ENCODE assay signal across 9 mouse cellular contexts in the genomic region with DNA sequence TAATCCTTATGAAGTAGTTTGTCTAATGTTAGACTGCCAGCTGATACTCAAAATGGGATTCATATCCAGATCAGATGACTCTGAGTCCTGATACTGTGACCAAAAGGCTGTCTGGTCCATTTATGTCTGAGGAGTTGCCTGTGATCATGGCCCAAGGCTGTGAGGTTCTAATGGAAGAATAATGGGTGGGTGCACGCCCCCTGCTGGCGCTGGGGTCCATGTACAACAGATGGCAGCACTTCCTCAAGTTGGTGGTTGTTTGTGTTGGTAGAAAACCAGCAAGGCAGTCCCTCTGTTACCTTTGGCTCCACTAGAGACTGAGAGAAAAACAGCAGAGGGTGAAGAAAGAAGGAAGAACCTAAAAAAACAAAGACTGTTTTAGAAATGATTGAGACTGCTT.
DNase-seq lines count a peak whose midpoint lies in the region; ATAC-seq and TF ChIP-seq lines count a peak whose summit lies in the region.
"Had no signal": no experiment of that assay in that cellular context is flagged by ENCODE, and none has a peak within 500 bp of the region (broad histone marks: within the 10 kb centered on the region; RNA-seq: fewer than 3 reads in every experiment).

No protein-coding gene starts in this region.

- no peak overlapping the region for H3K9ac ChIP-seq in hindbrain, embryonic 11.5 days (ENCODE audit: low read depth, low read length)
- no peak overlapping the region for H3K9ac ChIP-seq in hindbrain, embryonic 12.5 days
- H3K9ac ChIP-seq in forebrain, postnatal 0 days = no peak overlapping the region
- no peak overlapping the region for H3K9ac ChIP-seq in kidney, postnatal 0 days (ENCODE audit: low read depth, low read length)
- no peak overlapping the region for H3K9ac ChIP-seq in stomach, postnatal 0 days (ENCODE audit: low read length)
- H3K9ac ChIP-seq: liver, embryonic 13.5 days had no signal

- peaks cover 2% of the 10 kb centered on the region; the same call in 1 of the 2 replicates for H3K36me3 ChIP-seq in hindbrain, embryonic 11.5 days (ENCODE audit: control insufficient read depth, insufficient read depth, low read length)
- H3K36me3 ChIP-seq in hindbrain, embryonic 12.5 days = peaks cover 24% of the 10 kb centered on the region
- H3K36me3 ChIP-seq in forebrain, postnatal 0 days (ENCODE audit: insufficient read depth) = 0 out of 2 replicates have a peak, but pooled peaks cover 6% of the 10 kb centered on the region
- H3K36me3 ChIP-seq in kidney, postnatal 0 days (ENCODE audit: insufficient read depth, low read length) = peaks cover 31% of the 10 kb centered on the region
- H3K36me3 ChIP-seq in stomach, postnatal 0 days (ENCODE audit: control insufficient read depth, insufficient read depth, low read length) = peaks cover 12% of the 10 kb centered on the region; the same call in 1 of the 2 replicates
- H3K36me3 ChIP-seq: liver, embryonic 13.5 days had no signal

- H3K27me3 ChIP-seq in hindbrain, embryonic 11.5 days (ENCODE audit: control insufficient read depth, insufficient read depth, low read length) = no peaks in the 10 kb centered on the region
- no peaks in the 10 kb centered on the region; the same call in 1 of the 2 replicates for H3K27me3 ChIP-seq in hindbrain, embryonic 12.5 days
- H3K27me3 ChIP-seq in forebrain, postnatal 0 days (ENCODE audit: insufficient read depth, low read length) = no peaks in the 10 kb centered on the region
- no peaks in the 10 kb centered on the region for H3K27me3 ChIP-seq in kidney, postnatal 0 days (ENCODE audit: insufficient read depth, low read length)
- H3K27me3 ChIP-seq in stomach, postnatal 0 days (ENCODE audit: control insufficient read depth, insufficient read depth, low read length) = no peaks in the 10 kb centered on the region

- H3K4me3 ChIP-seq in hindbrain, embryonic 11.5 days (ENCODE audit: low read depth, low read length) = no peak overlapping the region
- H3K4me3 ChIP-seq in hindbrain, embryonic 12.5 days = no peak overlapping the region
- H3K4me3 ChIP-seq in forebrain, postnatal 0 days (ENCODE audit: low read depth, low read length) = no peak overlapping the region
- H3K4me3 ChIP-seq in kidney, postnatal 0 days (replicated peaks; ENCODE audit: low read depth, low read length) = no peak overlapping the region
- no peak overlapping the region for H3K4me3 ChIP-seq in stomach, postnatal 0 days (ENCODE audit: low read depth, low read length)
- H3K4me3 ChIP-seq: liver, embryonic 13.5 days had no signal

- no peak overlapping the region for H3K27ac ChIP-seq in hindbrain, embryonic 11.5 days (ENCODE audit: low read depth, low read length)
- no peak overlapping the region for H3K27ac ChIP-seq in hindbrain, embryonic 12.5 days
- H3K27ac ChIP-seq in forebrain, postnatal 0 days (ENCODE audit: low read depth, low read length) = no peak overlapping the region
- H3K27ac ChIP-seq in kidney, postnatal 0 days = no peak overlapping the region
- H3K27ac ChIP-seq in stomach, postnatal 0 days (replicated peaks) = no peak overlapping the region
- H3K27ac ChIP-seq: liver, embryonic 13.5 days had no signal

- TF ChIP-seq EP300 in stomach, postnatal 0 days (optimal IDR thresholded peaks at IDR 0.05) = no peak

- 8% methylated on average over 2 of the region's 2 CpGs for WGBS in hindbrain, embryonic 11.5 days
- 6% methylated on average over 2 of the region's 2 CpGs for WGBS in hindbrain, embryonic 12.5 days
- 9% methylated on average over 2 of the region's 2 CpGs for WGBS in forebrain, postnatal 0 days
- 5% methylated on average over 2 of the region's 2 CpGs for WGBS in kidney, postnatal 0 days
- 13% methylated on average over 2 of the region's 2 CpGs for WGBS in stomach, postnatal 0 days

- DNase-seq in hindbrain, embryonic 11.5 days (ENCODE audit: low spot score) = peak; percentile 79
- peak; percentile 10 for DNase-seq in CD4-positive helper T cell, adult 2 months (ENCODE audit: low read depth, low spot score)
- DNase-seq in c-Kit-positive CD71-negative TER-119-negative erythroid progenitor cells, embryonic 14.5 days (ENCODE audit: low read depth) = peak; percentile 18
- DNase-seq in forebrain, postnatal 0 days = peak; percentile 75
- DNase-seq in kidney, postnatal 0 days (ENCODE audit: low spot score) = peak; percentile 76
- peak; percentile 80 for DNase-seq in lung, postnatal 10 days
- peak; percentile 82 for DNase-seq in stomach, postnatal 0 days (ENCODE audit: low spot score)
- DNase-seq: liver, embryonic 13.5 days had no signal

- no peak for ATAC-seq in hindbrain, embryonic 11.5 days (ENCODE audit: low FRiP score)
- ATAC-seq in hindbrain, embryonic 12.5 days (ENCODE audit: low FRiP score) = no peak
- peak; percentile 54; the same call in 1 of the 2 replicates for ATAC-seq in forebrain, postnatal 0 days
- no peak for ATAC-seq in kidney, postnatal 0 days (replicated peaks; ENCODE audit: low FRiP score, low read depth)
- ATAC-seq in stomach, postnatal 0 days (ENCODE audit: low FRiP score, low TSS enrichment) = peak; percentile 46

- no peak overlapping the region for H3K4me2 ChIP-seq in hindbrain, embryonic 11.5 days (replicated peaks; ENCODE audit: low read depth, low read length)
- H3K4me2 ChIP-seq in hindbrain, embryonic 12.5 days (replicated peaks) = no peak overlapping the region
- no peak overlapping the region for H3K4me2 ChIP-seq in forebrain, postnatal 0 days (ENCODE audit: low read depth)
- H3K4me2 ChIP-seq in kidney, postnatal 0 days (ENCODE audit: low read length) = no peak overlapping the region
- no peak overlapping the region for H3K4me2 ChIP-seq in stomach, postnatal 0 days (replicated peaks; ENCODE audit: low read depth)
- H3K4me2 ChIP-seq: liver, embryonic 13.5 days had no signal

- peak; percentile 81 for TF ChIP-seq CTCF in forebrain, postnatal 0 days (IDR thresholded peaks at IDR 0.05; ENCODE audit: low read depth)
- peak; percentile 88 for TF ChIP-seq CTCF in kidney, postnatal 0 days (IDR thresholded peaks at IDR 0.05; ENCODE audit: low read depth)
- peak; percentile 89 for TF ChIP-seq CTCF in stomach, postnatal 0 days (IDR thresholded peaks at IDR 0.05; ENCODE audit: low read depth)

- no peaks in the 10 kb centered on the region for H3K4me1 ChIP-seq in hindbrain, embryonic 11.5 days (replicated peaks; ENCODE audit: control insufficient read depth, insufficient read depth, low read length)
- no peaks in the 10 kb centered on the region; the same call in 1 of the 2 replicates for H3K4me1 ChIP-seq in hindbrain, embryonic 12.5 days
- H3K4me1 ChIP-seq in forebrain, postnatal 0 days (ENCODE audit: insufficient read depth) = no peaks in the 10 kb centered on the region
- H3K4me1 ChIP-seq in kidney, postnatal 0 days (replicated peaks; ENCODE audit: insufficient read depth, low read length) = no peaks in the 10 kb centered on the region
- no peaks in the 10 kb centered on the region for H3K4me1 ChIP-seq in stomach, postnatal 0 days (replicated peaks; ENCODE audit: control insufficient read depth, insufficient read depth)
- H3K4me1 ChIP-seq: liver, embryonic 13.5 days had no signal

- H3K9me3 ChIP-seq in hindbrain, embryonic 11.5 days (ENCODE audit: control insufficient read depth, low read length) = no peaks in the 10 kb centered on the region
- no peaks in the 10 kb centered on the region for H3K9me3 ChIP-seq in hindbrain, embryonic 12.5 days (replicated peaks)
- H3K9me3 ChIP-seq in forebrain, postnatal 0 days (ENCODE audit: low read length) = no peaks in the 10 kb centered on the region
- H3K9me3 ChIP-seq in kidney, postnatal 0 days (replicated peaks; ENCODE audit: low read length) = no peaks in the 10 kb centered on the region
- no peaks in the 10 kb centered on the region for H3K9me3 ChIP-seq in stomach, postnatal 0 days (ENCODE audit: control insufficient read depth, low read length)
- H3K9me3 ChIP-seq: liver, embryonic 13.5 days had no signal

Comparison
In these comparisons a context has a peak if more than half of its experiments do, and no peak if none do; other contexts are left out.
1. ATAC-seq: peak in forebrain, postnatal 0 days (single experiment) and stomach, postnatal 0 days (single experiment); none in hindbrain, embryonic 11.5 days (single experiment), hindbrain, embryonic 12.5 days (single experiment) and kidney, postnatal 0 days (single experiment).
2. DNase-seq: peak in every context shown above with its lines; median percentile 82 in stomach, postnatal 0 days; 80 in lung, postnatal 10 days; 79 in hindbrain, embryonic 11.5 days; 76 in kidney, postnatal 0 days; 75 in forebrain, postnatal 0 days; 18 in c-Kit-positive CD71-negative TER-119-negative erythroid progenitor cells, embryonic 14.5 days; 10 in CD4-positive helper T cell, adult 2 months.
3. Peak in every context shown above with its lines, with median percentiles within 50 percentile points of each other: CTCF ChIP-seq.